Mouse (Mus musculus) limb, embryonic 10.5 days (tissue): ENCODE data around the gene Prpsap1. TPM values are rescaled to one million over a fixed set of nuclear protein-coding genes. Genes with fewer than 3 reads are reported as not detected.

Source experiments
- DNase-seq: peaks from one replicate; pipeline ENCODE4 v3.0.0-alpha.2; 2017; ENCODE audit warnings: low spot score
- H3K27ac ChIP-seq: fragments of 300-500 bp; sonication (generic); 2 replicates; pipeline ENCODE4 v1.5.1; 2016; ENCODE audit warnings: mild to moderate bottlenecking
- H3K27me3 ChIP-seq: fragments of 300-500 bp; sonication (generic); 2 replicates; pipeline ENCODE4 v1.6.1; 2016; ENCODE audit warnings: low read depth, mild to moderate bottlenecking; ENCODE audit not compliant: poor library complexity, severe bottlenecking
- H3K36me3 ChIP-seq: fragments of 300-500 bp; sonication (generic); 2 replicates; pipeline ENCODE4 v1.6.1; 2016; ENCODE audit warnings: mild to moderate bottlenecking, moderate library complexity
- H3K4me1 ChIP-seq: fragments of 300-500 bp; sonication (generic); 2 replicates; pipeline ENCODE4 v1.6.1; 2016
- H3K4me3 ChIP-seq: fragments of 300-500 bp; sonication (generic); 2 replicates; pipeline ENCODE4 v1.5.1; 2016; ENCODE audit warnings: mild to moderate bottlenecking, moderate library complexity
- H3K9me3 ChIP-seq: fragments of 300-500 bp; sonication (generic); replicated peaks from 2 replicates; pipeline ENCODE4 v1.6.1; 2016; ENCODE audit warnings: mild to moderate bottlenecking
- whole genome bisulfite sequencing: fragments of 180-500 bp; shearing (Covaris S2); methylation state at CpG from one replicate; pipeline ENCODE4 v1.1.7; 2016; 5-methylcytosine and 5-hydroxymethylcytosine counted together
- polyA plus RNA-seq: library from polyadenylated mRNA; unstranded; fragments of >200 nt; fragmentation: Nextera tagmentation; extraction: Ambion mirVana; gene quantifications from 2 replicates; pipeline ENCODE4 v1.2.1, GENCODE M21; 2016

Gene Prpsap1
- polyA plus RNA-seq, 1 experiment from 2014 or later: 209 TPM

DNA sequence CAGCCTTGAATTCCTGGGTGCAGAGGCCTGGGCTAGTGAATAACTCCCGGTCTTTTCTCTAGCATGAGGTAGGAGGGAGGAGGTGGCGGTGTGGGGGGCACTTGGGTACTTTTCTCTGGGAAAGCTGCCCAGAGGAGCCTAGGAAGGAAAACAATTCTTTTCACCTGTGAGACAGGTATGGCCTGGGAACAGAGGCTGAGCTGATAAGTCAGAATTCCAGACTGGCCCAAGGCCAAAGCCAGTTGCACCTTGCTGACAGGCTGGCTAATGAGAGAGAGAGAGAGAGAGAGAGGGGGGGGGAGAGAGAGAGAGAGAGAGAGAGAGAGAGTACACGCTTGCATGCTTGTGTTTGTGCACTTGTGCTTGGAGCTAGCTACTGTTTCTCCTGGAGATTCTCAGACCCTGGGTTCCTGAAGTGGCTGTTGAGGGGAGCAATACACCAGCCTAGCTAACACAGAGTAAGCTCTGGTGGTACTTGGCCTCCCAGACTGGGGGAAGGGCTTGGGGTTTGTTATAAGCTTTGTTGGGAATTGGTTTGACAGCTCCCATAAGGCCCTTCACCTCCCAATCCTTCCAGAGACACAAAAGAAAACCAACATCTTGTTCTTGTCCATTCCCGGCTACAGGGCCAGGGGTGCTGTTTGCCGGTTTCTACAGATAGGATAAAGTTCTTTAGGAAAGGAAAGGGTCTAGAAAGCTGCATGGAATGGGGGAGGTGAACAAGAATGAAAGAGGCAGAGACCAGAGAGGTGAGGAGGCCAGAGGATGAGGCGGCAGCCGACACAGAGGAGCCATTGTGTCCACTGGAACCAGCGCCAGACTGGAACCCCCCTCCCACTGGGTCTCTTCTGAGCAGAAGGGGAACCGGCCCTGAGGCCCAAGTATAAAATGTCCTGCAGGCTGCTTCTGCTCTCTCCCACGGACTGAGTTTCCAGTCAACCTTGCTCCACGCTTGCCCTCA, 36.5 kb upstream of the Prpsap1 start, which contains the start of gene Sphk1:
Gene Sphk1 (plus strand): TSS at position 739 of the 961 bp plus-strand sequence.
- peak within 1 kb of the TSS; percentile 57 for H3K27ac ChIP-seq
- peak within 1 kb of the TSS; percentile 68 for H3K4me3 ChIP-seq
- peaks cover 44% of the 10 kb centered on the region for H3K4me1 ChIP-seq
- peak; percentile 51 for DNase-seq
- no peaks in the 10 kb centered on the region for H3K9me3 ChIP-seq
- no peaks in the 10 kb centered on the region for H3K36me3 ChIP-seq
- H3K27me3 ChIP-seq: peaks cover 88% of the 10 kb centered on the region
- WGBS: 39% methylated on average over 11 of the region's 11 CpGs

DNA sequence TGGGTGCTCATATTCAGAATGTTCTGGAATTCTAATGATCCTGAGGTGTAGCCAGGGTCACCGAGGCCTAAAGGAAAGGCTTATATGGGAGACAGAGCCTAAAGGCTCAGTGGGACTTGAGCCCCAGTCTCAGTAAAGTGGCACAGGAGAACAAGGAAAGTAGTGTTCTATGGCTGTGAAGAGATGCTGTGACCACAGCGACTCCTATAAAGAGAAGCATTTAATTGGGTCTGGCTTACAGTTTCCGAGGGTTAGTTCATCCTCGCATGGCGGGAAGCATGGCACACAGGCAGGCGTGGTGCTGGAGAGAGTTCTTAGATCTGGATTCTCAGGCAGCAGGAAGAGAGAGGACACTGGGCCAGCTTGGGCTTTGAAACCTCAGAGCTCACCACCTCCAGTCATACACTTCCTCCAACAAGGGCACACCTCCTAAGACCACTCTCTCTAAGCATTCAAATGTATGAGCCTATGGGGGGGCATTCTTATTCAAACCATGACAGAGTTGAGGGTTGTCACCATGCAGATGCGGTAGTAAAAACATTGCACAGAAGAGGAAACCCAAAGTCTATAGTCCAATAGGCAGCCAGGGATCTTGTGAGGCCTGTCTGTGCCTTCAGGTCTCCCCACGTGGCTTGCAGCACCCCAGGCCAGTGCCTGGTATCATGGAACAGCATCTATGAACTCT, 34.8 kb upstream of the Prpsap1 start:
- Histone ChIP-seq H3K9me3 (no peaks in the 10 kb centered on the region), H3K27me3 (peaks cover 71% of the 10 kb centered on the region), H3K4me3 (no peak overlapping the region), H3K4me1 (peaks cover 40% of the 10 kb centered on the region), H3K27ac (no peak overlapping the region), H3K36me3 (no peaks in the 10 kb centered on the region)
- WGBS: 82% methylated on average over 8 of the region's 8 CpGs
- no peak for DNase-seq

DNA sequence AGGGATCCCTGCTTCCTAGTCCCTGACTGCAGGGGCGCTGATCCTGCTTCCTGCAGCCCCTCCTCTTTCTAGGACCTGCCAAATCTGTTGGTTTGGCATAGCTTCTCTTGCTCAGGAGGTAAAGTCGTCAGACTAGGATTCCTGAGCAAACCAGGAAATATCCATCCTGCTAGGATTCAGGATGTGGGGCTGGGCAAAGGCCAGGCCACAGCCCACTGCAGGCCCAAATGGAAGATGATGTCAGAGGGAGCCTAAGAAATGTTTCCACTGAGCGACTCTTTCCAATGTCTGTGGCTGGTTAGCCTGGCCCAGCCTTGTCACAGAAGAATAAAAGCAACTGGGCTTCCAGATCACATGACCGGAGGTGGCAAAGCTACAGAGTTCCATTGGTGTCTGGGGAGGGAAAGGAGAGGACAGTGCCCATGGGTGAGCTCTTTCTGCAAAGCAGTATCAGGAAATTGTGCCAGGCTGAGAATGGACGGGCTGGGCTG, 29.7 kb upstream of the Prpsap1 start:
- H3K4me1 ChIP-seq: peaks cover 10% of the 10 kb centered on the region
- H3K9me3 ChIP-seq: no peaks in the 10 kb centered on the region
- DNase-seq: no peak
- 52% methylated on average over 5 of the region's 5 CpGs for WGBS
- no peak overlapping the region for H3K4me3 ChIP-seq
- peaks cover 20% of the 10 kb centered on the region for H3K27me3 ChIP-seq
- H3K36me3 ChIP-seq: no peaks in the 10 kb centered on the region
- H3K27ac ChIP-seq: no peak overlapping the region

DNA sequence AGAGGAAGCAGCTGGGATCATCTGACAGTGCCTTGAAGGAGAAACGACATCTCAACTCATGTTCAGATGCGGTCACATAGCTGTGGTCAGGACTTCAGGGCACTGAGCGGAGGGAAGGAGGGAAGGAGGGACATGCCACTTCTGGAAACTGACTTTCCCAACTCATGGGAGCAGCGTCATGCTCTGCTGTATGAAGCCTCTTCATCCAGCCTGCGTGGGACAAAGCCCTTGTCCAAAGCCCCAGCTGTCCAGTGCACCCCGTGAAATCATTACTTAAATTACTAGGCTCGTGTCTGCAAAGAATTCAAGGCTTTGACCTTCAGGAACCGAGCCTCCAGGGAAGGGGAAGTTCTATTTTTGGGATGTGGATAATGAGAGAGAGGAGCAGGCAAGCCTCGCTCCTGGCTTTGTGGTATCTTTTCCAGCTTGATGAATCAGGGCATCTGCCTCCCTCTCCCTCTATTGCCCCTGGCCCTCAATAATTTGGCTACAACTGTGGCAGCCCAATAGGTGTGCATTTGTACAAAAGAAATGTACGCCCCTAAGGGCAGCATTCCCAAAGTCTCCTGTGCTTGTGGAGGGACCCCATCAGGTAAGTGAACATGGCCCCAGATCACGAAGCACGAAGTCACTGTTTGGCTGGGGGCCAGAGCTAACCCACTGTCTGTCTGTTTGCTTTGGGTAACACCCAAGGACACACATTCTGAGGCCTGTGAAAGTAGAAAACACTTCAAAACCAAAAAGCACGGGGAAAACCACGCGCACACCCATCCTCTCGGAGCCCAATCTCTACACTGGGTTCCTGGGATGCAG, 29.1 kb upstream of the Prpsap1 start:
- no peak overlapping the region for H3K4me3 ChIP-seq
- no peak for DNase-seq
- peaks cover 15% of the 10 kb centered on the region for H3K27me3 ChIP-seq
- no peak overlapping the region for H3K27ac ChIP-seq
- peaks cover 15% of the 10 kb centered on the region for H3K4me1 ChIP-seq
- no peaks in the 10 kb centered on the region for H3K36me3 ChIP-seq
- H3K9me3 ChIP-seq: no peaks in the 10 kb centered on the region
- WGBS: 70% methylated on average over 16 of the region's 16 CpGs

DNA sequence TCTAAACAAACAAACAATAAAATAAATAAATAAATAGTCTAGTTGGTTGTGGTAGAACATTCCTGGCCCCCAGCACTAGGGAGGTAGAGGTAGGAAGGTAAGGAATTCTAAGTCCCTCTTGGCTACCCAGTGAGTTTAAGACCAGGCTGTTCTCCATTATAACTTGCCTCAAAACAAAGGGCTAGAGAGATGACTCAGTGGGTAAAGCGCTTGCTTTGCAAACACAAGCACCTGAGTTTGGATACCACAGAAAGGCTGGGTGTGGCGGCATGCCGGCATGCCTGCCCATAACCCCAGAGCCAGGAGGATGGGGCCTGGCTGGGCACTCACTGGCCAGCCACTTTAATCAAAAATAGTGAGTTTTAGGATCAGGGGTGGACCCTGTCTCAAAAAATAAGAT, 28.0 kb upstream of the Prpsap1 start:
- no peak overlapping the region for H3K4me3 ChIP-seq
- H3K36me3 ChIP-seq: no peaks in the 10 kb centered on the region
- 84% methylated on average over 3 of the region's 3 CpGs for WGBS
- peaks cover 18% of the 10 kb centered on the region for H3K4me1 ChIP-seq
- no peak overlapping the region for H3K27ac ChIP-seq
- no peak for DNase-seq
- H3K9me3 ChIP-seq: no peaks in the 10 kb centered on the region
- H3K27me3 ChIP-seq: peaks cover 5% of the 10 kb centered on the region; the same call in 1 of the 2 replicates

DNA sequence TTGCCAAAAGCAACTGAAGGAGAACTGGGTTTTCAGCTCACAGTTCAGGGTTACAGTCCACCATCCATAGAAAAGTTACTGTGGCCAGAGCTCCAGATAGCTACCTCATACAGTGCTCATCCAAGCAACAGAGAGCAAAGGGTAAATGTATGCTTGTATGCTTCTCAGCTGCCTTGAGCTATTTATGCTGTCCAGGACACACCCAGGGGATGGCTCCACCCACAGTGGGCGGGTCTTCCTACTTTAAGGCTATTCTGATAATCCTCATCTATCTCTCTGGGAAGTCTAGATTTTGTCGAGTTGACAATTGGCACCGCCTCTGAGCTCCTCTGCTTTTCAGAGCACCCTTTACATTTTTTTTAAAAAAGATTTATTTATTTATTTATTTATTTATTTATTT, 27.1 kb upstream of the Prpsap1 start:
- no peaks in the 10 kb centered on the region for H3K36me3 ChIP-seq
- no peaks in the 10 kb centered on the region for H3K9me3 ChIP-seq
- 0 out of 2 replicates have a peak, but pooled peaks cover 2% of the 10 kb centered on the region for H3K27me3 ChIP-seq
- DNase-seq: no peak
- no peak overlapping the region for H3K4me3 ChIP-seq
- 60% methylated on average over 3 of the region's 3 CpGs for WGBS
- H3K27ac ChIP-seq: no peak overlapping the region
- peaks cover 18% of the 10 kb centered on the region for H3K4me1 ChIP-seq

DNA sequence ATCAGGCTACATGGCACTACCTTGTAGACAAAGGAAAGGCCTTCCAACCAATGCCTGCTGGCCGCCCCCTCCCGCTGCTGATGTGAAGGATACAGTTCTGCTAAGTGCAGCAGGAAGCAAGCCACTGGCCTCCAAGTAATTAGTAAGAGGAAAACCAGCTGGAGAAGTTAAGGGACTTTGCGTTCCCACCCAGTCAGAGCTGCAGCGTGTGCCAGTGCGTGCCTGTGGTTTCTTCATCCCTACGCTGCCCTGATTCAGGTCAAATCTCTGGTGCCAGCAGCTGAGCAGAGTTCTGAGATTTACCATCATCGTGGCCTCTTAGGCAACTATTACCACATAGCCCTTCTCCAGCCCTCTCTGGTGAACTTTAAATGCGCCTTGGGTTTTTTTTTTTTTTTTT, 24.5 kb upstream of the Prpsap1 start:
- DNase-seq: no peak
- peak overlapping the region; percentile 73; the same call in 1 of the 2 replicates for H3K27ac ChIP-seq
- WGBS: 70% methylated on average over 8 of the region's 8 CpGs
- no peaks in the 10 kb centered on the region for H3K9me3 ChIP-seq
- peaks cover 23% of the 10 kb centered on the region for H3K4me1 ChIP-seq
- no peak overlapping the region for H3K4me3 ChIP-seq
- H3K27me3 ChIP-seq: peaks cover 26% of the 10 kb centered on the region
- no peaks in the 10 kb centered on the region for H3K36me3 ChIP-seq

DNA sequence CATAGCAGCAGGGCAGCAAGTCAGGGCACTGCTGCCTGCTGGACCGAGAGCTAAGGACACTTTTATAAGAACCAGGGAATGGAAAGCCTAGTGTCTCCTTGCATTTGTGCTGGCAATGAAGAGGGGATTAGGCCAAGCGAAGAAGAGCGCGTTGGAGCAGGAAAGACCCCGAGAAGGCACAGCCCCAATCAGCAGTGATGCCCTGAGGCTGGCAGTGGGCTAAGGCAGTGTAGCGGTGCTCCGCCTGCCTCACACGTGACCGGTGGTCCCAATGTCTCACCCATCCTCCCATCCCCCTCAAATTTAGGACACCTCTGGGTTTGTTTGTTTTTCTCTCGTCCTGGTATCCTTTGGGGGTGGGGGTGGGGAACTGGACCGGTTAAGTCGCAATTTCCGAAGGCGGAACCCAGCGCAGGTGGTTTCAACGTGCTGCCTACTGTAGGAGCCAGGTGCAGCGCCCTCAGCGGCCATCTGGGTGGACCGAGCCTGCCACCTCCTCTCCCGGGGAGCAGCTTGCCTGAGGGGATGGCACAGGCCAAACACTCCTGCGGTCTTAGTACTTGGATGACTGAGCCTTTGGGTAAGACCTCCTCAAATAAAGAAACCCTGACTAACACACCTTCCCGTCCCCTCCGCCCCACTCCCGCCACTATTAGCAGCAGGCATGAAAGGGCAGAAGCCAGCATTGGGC, 21.5 kb upstream of the Prpsap1 start:
- Histone ChIP-seq H3K36me3 (no peaks in the 10 kb centered on the region), H3K27me3 (peaks cover 26% of the 10 kb centered on the region), H3K27ac (no peak overlapping the region), H3K4me3 (peak overlapping the region; percentile 28), H3K9me3 (no peaks in the 10 kb centered on the region), H3K4me1 (peaks cover 15% of the 10 kb centered on the region)
- DNase-seq: no peak
- whole genome bisulfite sequencing: 15% methylated on average over 24 of the region's 24 CpGs

DNA sequence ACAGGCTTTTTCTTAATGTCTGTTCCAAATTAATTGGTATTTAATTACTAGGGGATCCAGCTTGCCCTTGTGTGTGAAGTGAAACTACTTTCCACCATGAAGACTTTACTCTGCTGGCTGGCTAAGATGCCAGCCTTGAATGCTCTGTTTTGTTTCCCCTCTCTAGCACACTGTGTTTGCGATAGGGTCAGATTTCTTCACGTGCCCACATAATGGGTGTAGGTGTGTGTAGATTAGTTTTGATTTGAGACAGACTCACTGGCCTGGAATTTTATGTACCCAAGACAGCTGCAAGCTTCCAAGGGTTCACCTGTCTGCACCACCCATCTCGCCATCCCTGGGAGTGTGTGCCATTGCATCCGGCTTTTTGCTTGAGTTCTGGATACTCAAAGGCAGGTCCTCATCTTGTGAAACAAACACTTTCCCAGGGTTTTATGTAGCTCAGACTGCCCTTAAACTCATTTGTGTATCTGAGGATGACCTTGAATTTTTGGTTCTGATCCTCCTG, 19.6 kb upstream of the Prpsap1 start:
- no peak overlapping the region for H3K4me3 ChIP-seq
- H3K36me3 ChIP-seq: no peaks in the 10 kb centered on the region
- 89% methylated on average over 4 of the region's 4 CpGs for WGBS
- peaks cover 20% of the 10 kb centered on the region for H3K4me1 ChIP-seq
- no peak overlapping the region for H3K27ac ChIP-seq
- no peak for DNase-seq
- no peaks in the 10 kb centered on the region for H3K9me3 ChIP-seq
- H3K27me3 ChIP-seq: peaks cover 26% of the 10 kb centered on the region

DNA sequence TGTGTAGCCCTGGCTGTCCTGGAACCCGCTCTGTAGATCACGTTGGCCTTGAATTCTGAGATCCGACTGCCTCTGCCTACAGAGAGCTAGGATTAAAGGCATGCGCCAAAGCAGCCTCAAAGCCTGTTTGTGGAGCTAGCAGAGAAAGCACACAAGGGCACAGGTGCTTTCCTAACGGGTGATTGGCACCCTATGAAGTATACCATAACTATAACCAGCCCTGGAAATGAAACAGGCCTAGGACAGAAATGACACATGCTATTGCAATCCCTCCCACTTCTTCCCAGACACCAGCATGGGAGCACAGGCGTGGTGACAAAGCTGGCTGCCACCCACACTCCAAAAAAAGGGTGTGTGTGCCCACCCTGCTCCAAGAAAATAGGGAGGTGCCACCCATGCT, 19.0 kb upstream of the Prpsap1 start:
- DNase-seq: no peak
- H3K36me3 ChIP-seq: no peaks in the 10 kb centered on the region
- peaks cover 17% of the 10 kb centered on the region for H3K4me1 ChIP-seq
- H3K27ac ChIP-seq: no peak overlapping the region
- WGBS: 84% methylated on average over 6 of the region's 6 CpGs
- no peaks in the 10 kb centered on the region for H3K9me3 ChIP-seq
- peaks cover 26% of the 10 kb centered on the region for H3K27me3 ChIP-seq
- H3K4me3 ChIP-seq: no peak overlapping the region

DNA sequence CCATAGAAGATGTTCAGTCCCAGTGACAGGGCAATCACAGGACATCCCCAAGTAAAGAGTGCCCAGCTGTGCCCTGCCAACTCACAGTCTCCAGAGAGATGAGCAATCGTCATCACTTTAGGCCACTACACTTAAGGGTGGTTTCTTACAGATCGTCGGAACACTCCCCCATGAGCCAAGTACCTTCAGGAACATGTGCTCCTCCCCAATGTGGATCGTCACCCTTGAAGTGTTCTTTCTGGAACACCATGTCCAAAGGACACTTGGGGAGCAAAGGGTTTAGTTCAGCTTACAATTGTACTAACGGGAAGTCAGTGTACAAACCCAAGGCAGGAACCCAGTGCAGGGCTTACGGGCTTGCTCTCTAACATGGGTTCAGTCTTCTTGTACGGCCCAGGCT, 18.2 kb upstream of the Prpsap1 start:
- Histone ChIP-seq H3K36me3 (no peaks in the 10 kb centered on the region), H3K4me3 (no peak overlapping the region)
- 91% methylated on average over 7 of the region's 7 CpGs for WGBS

More for the DNA sequence above, 18.2 kb upstream of the Prpsap1 start:
- peaks cover 26% of the 10 kb centered on the region for H3K27me3 ChIP-seq
- no peak for DNase-seq
- peaks cover 15% of the 10 kb centered on the region for H3K4me1 ChIP-seq
- H3K27ac ChIP-seq: no peak overlapping the region
- no peaks in the 10 kb centered on the region for H3K9me3 ChIP-seq
